Mouse (Mus musculus): Measurements from ENCODE around the gene Fbxl15.
A peak's percentile ranks its signal among the peaks of the same experiment; 100 is the strongest.

DNA sequence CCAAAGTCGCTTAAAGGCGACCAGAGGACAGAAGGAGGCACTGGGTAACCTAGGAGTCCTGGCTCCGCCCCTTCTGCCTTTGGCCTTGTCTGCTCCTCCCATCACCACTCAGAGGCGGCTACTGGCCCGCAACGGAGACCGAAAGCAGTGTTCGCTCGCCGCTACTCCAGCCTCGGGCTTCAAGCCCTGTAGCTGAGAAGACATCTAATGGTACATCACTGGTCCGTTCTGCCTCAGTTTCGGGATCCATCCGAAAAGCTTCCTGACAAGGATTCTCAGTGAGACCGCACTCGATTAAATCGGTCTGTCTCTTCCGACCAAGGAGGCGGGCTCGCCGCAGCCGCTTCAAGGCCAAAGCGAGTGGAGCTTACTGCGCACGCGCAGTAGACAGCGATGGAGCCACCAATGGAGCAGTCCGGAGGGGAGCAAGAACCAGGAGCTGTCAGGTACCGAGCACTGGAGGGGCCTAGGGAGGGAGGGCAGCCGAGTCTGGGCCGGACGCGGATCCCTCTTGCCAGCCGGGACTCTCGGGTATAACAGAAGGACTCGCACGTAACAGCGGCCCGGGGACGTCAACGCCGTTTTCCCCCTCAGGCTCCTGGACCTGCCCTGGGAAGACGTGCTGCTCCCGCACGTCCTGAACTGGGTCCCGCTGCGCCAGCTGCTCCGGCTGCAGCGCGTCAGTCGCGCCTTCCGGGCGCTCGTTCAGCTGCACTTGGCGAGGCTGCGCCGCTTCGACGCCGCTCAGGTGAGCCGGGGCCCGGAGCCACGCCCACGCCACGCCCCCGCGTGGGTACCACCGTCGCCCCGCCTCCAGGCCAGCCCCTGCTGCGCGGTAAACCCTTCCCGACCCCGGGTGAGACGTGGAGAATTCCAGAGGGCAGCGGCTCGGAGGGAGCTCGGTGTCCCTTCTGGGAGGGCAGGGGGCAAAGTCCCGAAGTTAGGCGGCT is at the start of gene Fbxl15:
- no peak for TF ChIP-seq CTCF (IDR thresholded peaks at IDR 0.05; ENCODE audit: borderline replicate concordance, insufficient read depth, low read length)
- TF ChIP-seq POLR2A (IDR thresholded peaks at IDR 0.05; ENCODE audit: low read depth, low read length): peak; percentile 87

Data from embryonic fibroblast, embryonic 13.5 days (primary cell).